Mouse (Mus musculus) 3T3-L1 (cell line): ENCODE results near the gene Ankrd60.

ENCODE experiments used
- DNase-seq: peaks from one replicate; pipeline ENCODE4 v3.0.0-alpha.2; 2015; ENCODE audit warnings: low read depth, low spot score

The Ankrd60 gene

GRCm38 (mm10) chr2:173584361-173584760 is 6.2 kb upstream of the Ankrd60 start:
- DNase-seq: no peak

GRCm38 (mm10) chr2:173583455-173583854 is 5.3 kb upstream of the Ankrd60 start:
- DNase-seq: peak; percentile 52

GRCm38 (mm10) chr2:173582903-173583302 is 4.7 kb upstream of the Ankrd60 start:
- no peak for DNase-seq

- peak; percentile 19 for DNase-seq
Observed at GRCm38 (mm10) chr2:173581096-173581495, 2.9 kb upstream of the Ankrd60 start.

- no peak for DNase-seq
Observed at GRCm38 (mm10) chr2:173578595-173578994, 430 bp upstream of the Ankrd60 start.

- DNase-seq: peak; percentile 24
Observed at GRCm38 (mm10) chr2:173564179-173564578, 14.0 kb downstream of the Ankrd60 start.

- DNase-seq: peak; percentile 55
Observed at GRCm38 (mm10) chr2:173563336-173563735, 14.8 kb downstream of the Ankrd60 start.

- peak; percentile 62 for DNase-seq
Observed at GRCm38 (mm10) chr2:173561851-173562442, 16.2 kb downstream of the Ankrd60 start.

GRCm38 (mm10) chr2:173558754-173559396 is 19.3 kb downstream of the Ankrd60 start:
- no peak for DNase-seq

GRCm38 (mm10) chr2:173553863-173554262 is 24.3 kb downstream of the Ankrd60 start:
- DNase-seq: peak; percentile 43

GRCm38 (mm10) chr2:173550681-173551080 is 27.5 kb downstream of the Ankrd60 start:
- peak; percentile 30 for DNase-seq

- DNase-seq: no peak
Observed at GRCm38 (mm10) chr2:173549236-173549635, 28.9 kb downstream of the Ankrd60 start.

GRCm38 (mm10) chr2:173545992-173546703 is 32.0 kb downstream of the Ankrd60 start:
- peak; percentile 77 for DNase-seq

- no peak for DNase-seq
Observed at GRCm38 (mm10) chr2:173542716-173543115, 35.4 kb downstream of the Ankrd60 start.

GRCm38 (mm10) chr2:173541748-173542147 is 36.4 kb downstream of the Ankrd60 start:
- no peak for DNase-seq

- DNase-seq: no peak
Observed at GRCm38 (mm10) chr2:173539781-173540180, 38.4 kb downstream of the Ankrd60 start.

GRCm38 (mm10) chr2:173535886-173536285 is 42.3 kb downstream of the Ankrd60 start:
- no peak for DNase-seq

GRCm38 (mm10) chr2:173535390-173535789 is 42.8 kb downstream of the Ankrd60 start:
- DNase-seq: no peak

GRCm38 (mm10) chr2:173534581-173534980 is 43.6 kb downstream of the Ankrd60 start:
- DNase-seq: no peak

GRCm38 (mm10) chr2:173532711-173533462 is 45.3 kb downstream of the Ankrd60 start:
- no peak for DNase-seq

GRCm38 (mm10) chr2:173528493-173528892 is 49.7 kb downstream of the Ankrd60 start:
- no peak for DNase-seq

GRCm38 (mm10) chr2:173522376-173522775 is 55.8 kb downstream of the Ankrd60 start, which contains the start of gene 1700021F07Rik:
Gene 1700021F07Rik (plus strand): TSS chr2:173522586.
- DNase-seq: no peak
